Mouse (Mus musculus) brain, embryonic 14.5 days (tissue): ENCODE measurements at regions not wholly inside any gene's neighbourhood (a gene's known extent, or its start where the extent isn't known, plus 50 kb on each side); places are given as distances from the start of the nearest gene placed in this dataset.
A peak's percentile ranks its signal among the peaks of the same experiment; 100 is the strongest.

Experiments
- DNase-seq: peaks from one replicate; pipeline ENCODE4 v3.0.0-alpha.2; 2011; ENCODE audit warnings: low read depth
- CTCF ChIP-seq: fragments of 200-500 bp; IDR thresholded peaks from 2 replicates; pipeline ENCODE4 v1.5.1; 2012; ENCODE audit warnings: inconsistent platforms, mild to moderate bottlenecking, moderate library complexity, borderline replicate concordance; ENCODE audit not compliant: insufficient read depth, insufficient read length; ENCODE audit errors: extremely low read depth
- POLR2A ChIP-seq: fragments of 200-500 bp; IDR thresholded peaks from 2 replicates; pipeline ENCODE4 v1.6.1; 2012; ENCODE audit warnings: mild to moderate bottlenecking, inconsistent platforms, borderline replicate concordance; ENCODE audit not compliant: poor library complexity, insufficient read depth, insufficient read length, severe bottlenecking; ENCODE audit errors: extremely low read depth

DNA sequence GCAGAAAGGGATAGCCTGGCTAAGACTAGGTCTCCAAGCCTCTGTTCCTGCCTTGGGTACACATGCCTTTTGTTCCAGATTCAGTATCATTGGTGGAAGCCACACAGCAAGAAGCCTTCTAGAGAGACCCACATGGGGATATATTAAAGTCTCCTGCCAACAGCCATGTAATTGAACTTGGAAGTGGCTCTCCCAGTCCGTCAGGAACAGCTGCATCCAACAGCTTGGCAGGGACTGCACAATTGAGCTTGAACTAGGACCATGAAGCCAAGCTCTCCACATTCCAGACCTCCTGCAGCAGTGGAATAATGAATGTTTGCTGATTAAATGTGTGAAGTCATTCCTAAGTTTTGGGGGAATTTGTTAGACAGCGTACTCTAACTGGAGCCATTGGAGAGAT is 94.5 kb downstream of the Gpr139 start:
- TF ChIP-seq POLR2A (no peak), CTCF (no peak)
- DNase-seq = peak; percentile 50

DNA sequence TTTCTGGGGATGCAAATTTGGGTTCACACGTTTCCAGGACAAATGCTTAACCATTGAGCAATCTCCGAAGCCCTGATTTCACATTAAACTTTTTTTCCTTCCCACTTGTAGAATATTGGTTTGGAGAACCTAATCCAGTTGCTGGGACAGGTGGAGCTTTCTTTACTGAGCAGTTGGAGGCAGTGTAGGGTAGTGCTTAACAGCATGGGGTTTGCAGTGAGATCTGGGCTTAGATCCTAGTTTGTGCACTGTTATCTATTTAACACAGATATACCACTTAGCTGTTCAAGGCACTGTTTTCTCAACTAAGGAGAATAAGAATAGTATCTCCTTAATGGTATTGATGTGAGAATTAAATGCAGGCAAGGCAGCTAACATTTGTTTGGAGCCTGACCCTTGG is 93.5 kb upstream of the Gprc5b start:
- no peak for TF ChIP-seq CTCF
- no peak for TF ChIP-seq POLR2A
- DNase-seq = no peak

DNA sequence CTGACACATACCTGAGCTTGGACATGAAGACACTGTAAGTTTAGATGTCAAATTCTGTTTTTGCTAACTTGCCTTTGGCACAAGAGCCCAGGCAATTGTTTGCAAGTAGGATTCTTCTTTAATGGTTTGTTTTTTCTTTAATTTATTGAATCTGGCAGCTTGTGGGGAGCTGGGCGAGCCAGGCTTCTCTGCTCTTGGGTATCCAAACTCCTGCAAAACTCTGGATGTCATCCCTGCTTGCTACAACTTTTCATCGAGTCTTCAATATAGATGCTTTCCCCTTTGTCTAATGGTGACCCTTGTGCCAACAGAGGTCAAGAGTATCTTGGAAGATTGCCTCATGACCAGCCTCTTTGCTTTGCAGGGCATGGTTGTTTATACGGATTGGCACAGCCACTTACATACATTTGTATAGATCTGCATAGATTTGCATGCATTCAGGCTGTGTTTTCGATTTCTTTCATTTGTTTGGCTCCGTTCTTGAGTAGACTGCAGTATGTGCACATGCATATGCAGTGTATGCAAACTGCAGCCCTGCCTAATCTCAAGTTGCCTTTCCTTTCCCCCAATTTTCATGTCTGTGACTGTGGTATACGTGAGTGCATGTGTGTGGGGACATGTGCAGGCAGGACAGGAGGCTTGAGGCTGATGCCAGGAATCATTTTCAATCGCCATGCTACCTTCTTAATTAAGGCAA is 92.9 kb upstream of the Gprc5b start:
- TF ChIP-seq CTCF = no peak
- no peak for TF ChIP-seq POLR2A
- peak; percentile 76 for DNase-seq

DNA sequence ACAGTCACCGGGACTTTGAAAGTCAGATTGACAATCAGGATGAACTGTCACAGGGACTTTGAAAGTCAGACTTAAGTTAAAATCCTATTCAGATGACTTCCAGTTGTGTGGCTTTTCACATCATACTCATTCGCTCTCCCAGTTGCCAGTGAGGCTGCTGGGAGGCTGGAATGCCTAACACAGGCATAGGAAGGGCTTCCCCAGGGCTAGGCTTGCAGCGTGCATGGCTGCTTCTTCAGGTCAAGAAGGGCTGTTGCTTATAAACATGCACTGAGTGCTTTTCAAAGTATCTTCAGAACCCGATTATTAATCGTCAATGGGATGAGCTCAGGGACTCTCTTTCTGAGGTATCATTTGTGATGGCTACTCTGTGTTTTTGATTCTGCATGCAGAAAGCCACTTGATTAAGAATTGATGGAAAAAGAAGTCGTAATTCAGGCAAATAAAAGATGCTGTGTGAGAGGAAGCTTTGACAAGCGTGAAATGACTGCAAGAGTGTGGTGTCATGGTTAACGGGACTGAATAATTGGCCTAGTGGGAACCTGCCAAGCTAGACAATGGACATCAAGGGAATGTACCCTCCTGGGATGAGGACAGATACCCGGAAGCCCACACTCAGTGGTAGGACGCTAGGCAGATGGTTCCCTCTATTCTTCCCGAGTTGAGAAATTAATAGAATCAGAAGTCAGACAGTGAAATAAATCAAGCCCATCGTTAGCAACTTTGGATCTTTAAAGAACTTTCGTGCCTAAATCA is 90.9 kb upstream of the Gprc5b start:
- DNase-seq = peak; percentile 53
- TF ChIP-seq POLR2A (no peak), CTCF (no peak)

- TF ChIP-seq CTCF (no peak), POLR2A (no peak)
- peak; percentile 88 for DNase-seq
Observed at GRCm38 (mm10) chr7:119076712-119077619, 82.0 kb upstream of the Gprc5b start.

DNA sequence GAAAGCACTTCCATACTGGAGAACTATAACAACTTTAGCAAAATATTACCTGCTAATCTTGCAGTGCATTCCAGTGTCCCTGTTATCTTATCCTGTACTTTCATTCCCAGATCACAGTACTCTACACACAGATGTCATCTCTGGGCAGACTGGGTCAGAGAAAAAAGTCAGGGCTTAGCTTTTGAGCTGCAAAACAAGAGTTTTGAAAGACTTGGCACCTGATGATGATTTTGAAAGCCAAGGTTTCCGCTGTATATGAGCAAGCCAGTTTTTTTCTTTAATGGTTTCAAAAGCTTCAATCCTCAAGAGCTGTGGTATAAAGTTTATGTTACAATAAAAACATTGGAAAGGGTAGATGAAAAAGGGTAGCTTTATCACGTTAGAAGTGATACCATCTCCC is 71.0 kb upstream of the Gprc5b start:
- no peak for DNase-seq
- TF ChIP-seq CTCF (no peak), POLR2A (no peak)
